7 mouse cellular contexts compared by ENCODE assay signal in the genomic region with DNA sequence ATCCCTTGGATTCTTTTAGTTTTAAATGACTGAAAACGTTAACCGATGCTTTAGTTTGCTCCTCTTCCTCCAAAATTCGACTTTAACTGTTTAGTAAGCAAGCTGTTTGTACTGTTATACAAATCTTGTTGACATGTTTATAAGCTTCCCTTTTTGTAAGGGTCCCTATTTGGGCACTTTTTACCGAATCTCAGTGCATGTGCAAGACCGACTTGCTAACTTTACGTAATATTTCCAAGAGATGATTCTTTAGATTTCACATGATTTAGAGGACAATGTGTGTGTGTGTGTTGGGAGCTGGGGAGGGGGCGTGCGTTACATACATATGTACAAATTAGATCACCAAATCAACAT. TPM values are rescaled to one million over a fixed set of nuclear protein-coding genes. Genes with fewer than 3 reads are reported as not detected.
DNase-seq lines count a peak whose midpoint lies in the region; ATAC-seq and TF ChIP-seq lines count a peak whose summit lies in the region.

No protein-coding gene starts in this region.

- H3K9me3 ChIP-seq in lung, embryonic 16.5 days (ENCODE audit: control insufficient read depth, low read length): no peaks in the 10 kb centered on the region
- H3K9me3 ChIP-seq in forebrain, embryonic 12.5 days: no peaks in the 10 kb centered on the region
- H3K9me3 ChIP-seq in limb, embryonic 14.5 days (ENCODE audit: control insufficient read depth, low read length): no peaks in the 10 kb centered on the region
- no peaks in the 10 kb centered on the region for H3K9me3 ChIP-seq in stomach, embryonic 15.5 days

- DNase-seq in lung, postnatal 36 days: no peak
- no peak for DNase-seq in limb, embryonic 14.5 days (ENCODE audit: low spot score)
- no peak for DNase-seq in layer of hippocampus, postnatal 36 days
- no peak for DNase-seq in urinary bladder, postnatal 36 days (ENCODE audit: low spot score in 2 of 2)

- WGBS in lung, embryonic 16.5 days: 9% methylated on average over 8 of the region's 8 CpGs
- 23% methylated on average over 8 of the region's 8 CpGs for WGBS in forebrain, embryonic 12.5 days
- 14% methylated on average over 8 of the region's 8 CpGs for WGBS in limb, embryonic 14.5 days
- 12% methylated on average over 8 of the region's 8 CpGs for WGBS in stomach, embryonic 15.5 days

- H3K4me3 ChIP-seq in lung, embryonic 16.5 days (ENCODE audit: low read length): peak overlapping the region; percentile 96
- H3K4me3 ChIP-seq in forebrain, embryonic 12.5 days (replicated peaks): peak overlapping the region; percentile 65
- H3K4me3 ChIP-seq in limb, embryonic 14.5 days (replicated peaks; ENCODE audit: low read length): peak overlapping the region; percentile 91
- H3K4me3 ChIP-seq in stomach, embryonic 15.5 days (replicated peaks): peak overlapping the region; percentile 95

- peak overlapping the region; percentile 99 for H3K27ac ChIP-seq in lung, embryonic 16.5 days (ENCODE audit: low read length)
- peak overlapping the region; percentile 94 for H3K27ac ChIP-seq in forebrain, embryonic 12.5 days
- peak overlapping the region; percentile 97 for H3K27ac ChIP-seq in limb, embryonic 14.5 days (replicated peaks; ENCODE audit: low read depth, low read length)
- peak overlapping the region; percentile 98 for H3K27ac ChIP-seq in stomach, embryonic 15.5 days

- TF ChIP-seq POLR2A in limb, embryonic 14.5 days (IDR thresholded peaks at IDR 0.05; ENCODE audit: borderline replicate concordance, extremely low read depth, insufficient read depth, insufficient read length): no peak

- no peak for ATAC-seq in lung, embryonic 16.5 days (ENCODE audit: low read depth)
- ATAC-seq in forebrain, embryonic 12.5 days (ENCODE audit: low FRiP score): no peak
- no peak for ATAC-seq in limb, embryonic 14.5 days (ENCODE audit: low FRiP score, low read depth)
- no peak for ATAC-seq in stomach, embryonic 15.5 days (ENCODE audit: insufficient read depth, low FRiP score, low read depth)

- no peaks in the 10 kb centered on the region; the same call in 1 of the 2 replicates for H3K36me3 ChIP-seq in lung, embryonic 16.5 days (ENCODE audit: control insufficient read depth, insufficient read depth, low read length)
- no peaks in the 10 kb centered on the region for H3K36me3 ChIP-seq in forebrain, embryonic 12.5 days (replicated peaks)
- no peaks in the 10 kb centered on the region for H3K36me3 ChIP-seq in limb, embryonic 14.5 days (ENCODE audit: control insufficient read depth, insufficient read depth, low read length)
- no peaks in the 10 kb centered on the region for H3K36me3 ChIP-seq in stomach, embryonic 15.5 days

- peaks cover 12% of the 10 kb centered on the region for H3K4me1 ChIP-seq in lung, embryonic 16.5 days (replicated peaks; ENCODE audit: control insufficient read depth, insufficient read depth, low read length)
- H3K4me1 ChIP-seq in forebrain, embryonic 12.5 days: peaks cover 23% of the 10 kb centered on the region
- H3K4me1 ChIP-seq in limb, embryonic 14.5 days (ENCODE audit: control insufficient read depth, insufficient read depth, low read length): peaks cover 21% of the 10 kb centered on the region
- H3K4me1 ChIP-seq in stomach, embryonic 15.5 days: peaks cover 7% of the 10 kb centered on the region

- no peaks in the 10 kb centered on the region for H3K27me3 ChIP-seq in lung, embryonic 16.5 days (ENCODE audit: control insufficient read depth, insufficient read depth, low read depth, low read length)
- H3K27me3 ChIP-seq in forebrain, embryonic 12.5 days: no peaks in the 10 kb centered on the region
- H3K27me3 ChIP-seq in limb, embryonic 14.5 days (ENCODE audit: control insufficient read depth, insufficient read depth, low read length): no peaks in the 10 kb centered on the region
- no peaks in the 10 kb centered on the region for H3K27me3 ChIP-seq in stomach, embryonic 15.5 days (replicated peaks)

- H3K9ac ChIP-seq in lung, embryonic 16.5 days (ENCODE audit: low read length): peak overlapping the region; percentile 98
- peak overlapping the region; percentile 90 for H3K9ac ChIP-seq in forebrain, embryonic 12.5 days
- peak overlapping the region; percentile 93 for H3K9ac ChIP-seq in limb, embryonic 14.5 days (ENCODE audit: low read depth, low read length, severe bottlenecking)
- peak overlapping the region; percentile 92; the same call in 1 of the 2 replicates for H3K9ac ChIP-seq in stomach, embryonic 15.5 days

- peak overlapping the region; percentile 76 for H3K4me2 ChIP-seq in lung, embryonic 16.5 days (ENCODE audit: low read depth, low read length)
- H3K4me2 ChIP-seq in forebrain, embryonic 12.5 days: peak overlapping the region; percentile 59
- H3K4me2 ChIP-seq in limb, embryonic 14.5 days (replicated peaks; ENCODE audit: low read depth, low read length, severe bottlenecking): peak overlapping the region; percentile 66
- H3K4me2 ChIP-seq in stomach, embryonic 15.5 days: peak overlapping the region; percentile 52

RNA-seq across cellular contexts. Expression of gene Stam, which starts 0.9 kb away (rescaled TPM):
- polyA plus RNA-seq in lung, embryonic 16.5 days (2015; fragmentation: Nextera tagmentation; extraction: Ambion mirVana): 74.1 and 79.6 TPM in 2 replicates
- 97.8 and 111 TPM in 2 replicates for polyA plus RNA-seq in forebrain, embryonic 12.5 days (2016; fragmentation: Nextera tagmentation; extraction: Ambion mirVana)
- 48.5 and 48.6 TPM in 2 replicates for polyA plus RNA-seq in limb, embryonic 14.5 days (2012; rRNA removed)
- polyA plus RNA-seq in limb, embryonic 14.5 days (2014; fragmentation: Nextera tagmentation; extraction: Ambion mirVana): 67.9 and 68.7 TPM in 2 replicates
- polyA plus RNA-seq in stomach, embryonic 15.5 days (2015; fragmentation: Nextera tagmentation; extraction: Ambion mirVana): 67.1 and 68.7 TPM in 2 replicates
- 100 to 1,000 TPM in 1 of 2 experiments, 10 to 100 TPM in 1; 99.8 to 102 TPM for total RNA-seq in layer of hippocampus, postnatal 36 days (2021)

RNA-seq across cellular contexts. Expression of gene Hacd1, which starts 17.1 kb away (rescaled TPM):
- 82.0 TPM in 2 replicates for polyA plus RNA-seq in lung, embryonic 16.5 days (2015; fragmentation: Nextera tagmentation; extraction: Ambion mirVana)
- 32.0 and 35.6 TPM in 2 replicates for polyA plus RNA-seq in forebrain, embryonic 12.5 days (2016; fragmentation: Nextera tagmentation; extraction: Ambion mirVana)
- 55.4 and 61.0 TPM in 2 replicates for polyA plus RNA-seq in limb, embryonic 14.5 days (2012; rRNA removed)
- 74.7 and 75.2 TPM in 2 replicates for polyA plus RNA-seq in limb, embryonic 14.5 days (2014; fragmentation: Nextera tagmentation; extraction: Ambion mirVana)
- polyA plus RNA-seq in stomach, embryonic 15.5 days (2015; fragmentation: Nextera tagmentation; extraction: Ambion mirVana): 126 and 129 TPM in 2 replicates
- total RNA-seq in layer of hippocampus, postnatal 36 days (2021): 10 to 100 TPM; 17.7 to 17.8 TPM
